In genomic region chr11:119354798-119355442, GRCm38 (mm10) we compare ENCODE assay signal across 8 mouse cellular contexts. TPM values are rescaled to one million over a fixed set of nuclear protein-coding genes. Genes with fewer than 3 reads are reported as not detected.
DNase-seq lines count a peak whose midpoint lies in the region; ATAC-seq lines count a peak whose summit lies in the region.

No protein-coding gene starts in this region.

- H3K4me3 ChIP-seq in stomach, embryonic 14.5 days (ENCODE audit: low read depth, low read length), result peak overlapping the region; percentile 63

- DNase-seq in layer of hippocampus, adult 9-11 months, result peak; percentile 69
- DNase-seq in layer of hippocampus, adult 8-10 months (ENCODE audit: low spot score in 2 of 2), result no peak
- peak; percentile 58 for DNase-seq in T-cell, adult 2 months (ENCODE audit: low spot score)
- peak; percentile 28 for DNase-seq in heart, postnatal 25 days (ENCODE audit: low spot score)
- peak; percentile 56 to 67 for DNase-seq in kidney, postnatal 4 days

- H3K27me3 ChIP-seq in stomach, embryonic 14.5 days (ENCODE audit: control insufficient read depth, insufficient read depth, low read length), result no peaks in the 10 kb centered on the region

- peak; percentile 58 for ATAC-seq in erythroblast, adult 5-6 weeks (replicated peaks; ENCODE audit: low FRiP score, poor library complexity, severe bottlenecking)
- ATAC-seq in megakaryocyte progenitor cell, adult 5-6 weeks (replicated peaks; ENCODE audit: poor library complexity), result peak; percentile 76
- ATAC-seq in stomach, embryonic 14.5 days (ENCODE audit: insufficient number of reproducible peaks, insufficient read depth, low FRiP score, low read depth), result no peak; the same call in 1 of the 2 replicates

- no peaks in the 10 kb centered on the region for H3K9me3 ChIP-seq in stomach, embryonic 14.5 days (ENCODE audit: control insufficient read depth, low read depth, low read length)

- H3K4me2 ChIP-seq in stomach, embryonic 14.5 days (replicated peaks; ENCODE audit: low read depth, low read length), result peak overlapping the region; percentile 79

- no peaks in the 10 kb centered on the region for H3K36me3 ChIP-seq in stomach, embryonic 14.5 days (ENCODE audit: control insufficient read depth, insufficient read depth, low read length)

- H3K27ac ChIP-seq in stomach, embryonic 14.5 days (ENCODE audit: low read length), result peak overlapping the region; percentile 44; the same call in 1 of the 2 replicates

- H3K4me1 ChIP-seq in stomach, embryonic 14.5 days (ENCODE audit: control insufficient read depth, insufficient read depth, low read length), result peaks cover 10% of the 10 kb centered on the region

- H3K9ac ChIP-seq in stomach, embryonic 14.5 days (replicated peaks; ENCODE audit: low read depth, low read length), result peak overlapping the region; percentile 64

- WGBS in stomach, embryonic 14.5 days, result 3% methylated on average over 23 of the region's 23 CpGs

- intact Hi-C loops in heart, postnatal 25 days (cut with DNase I), result loop anchor here (5.0 kb wide), 1 partner anchor 37 kb away; the partner anchor contains the start of gene Rnf213

RNA-seq across cellular contexts. Expression of gene Sgsh, which starts 0.4 kb away (rescaled TPM):
- 1 to 10 TPM; 5.9 to 8.0 (median 7.0) TPM for total RNA-seq in layer of hippocampus, adult 8-10 months (2022)
- total RNA-seq in erythroblast, adult 5-6 weeks (2015; ENCODE audit: low replicate concordance), result 0.77 and 4.2 TPM in 2 replicates
- 1.5 and 3.2 TPM in 2 replicates for total RNA-seq in erythroblast, adult 5-6 weeks (2017; ENCODE audit: low replicate concordance)
- total RNA-seq in heart, postnatal 25 days (2021), result 1 to 10 TPM; 4.8 to 5.1 TPM
- 2.9 and 5.4 TPM in 2 replicates for total RNA-seq in megakaryocyte progenitor cell, adult 5-6 weeks (2015)
- total RNA-seq in megakaryocyte progenitor cell, adult 5-6 weeks (2017), result 3.9 and 4.6 TPM in 2 replicates
- polyA plus RNA-seq in stomach, embryonic 14.5 days (2014; fragmentation: Nextera tagmentation; extraction: Ambion mirVana), result 5.8 and 8.8 TPM in 2 replicates

RNA-seq across cellular contexts. Expression of gene Slc26a11, which starts 0.4 kb away (rescaled TPM):
- 1 to 10 TPM; 6.0 to 6.9 (median 6.3) TPM for total RNA-seq in layer of hippocampus, adult 8-10 months (2022)
- not detected in 2 replicates for total RNA-seq in erythroblast, adult 5-6 weeks (2015; ENCODE audit: low replicate concordance)
- total RNA-seq in erythroblast, adult 5-6 weeks (2017; ENCODE audit: low replicate concordance), result 0.70 TPM in 1 of 2 replicates, not detected in the other
- 1 to 10 TPM; 2.3 to 2.8 TPM for total RNA-seq in heart, postnatal 25 days (2021)
- total RNA-seq in megakaryocyte progenitor cell, adult 5-6 weeks (2015), result 0.17 and 0.72 TPM in 2 replicates
- total RNA-seq in megakaryocyte progenitor cell, adult 5-6 weeks (2017), result 0.34 TPM in 1 of 2 replicates, not detected in the other
- 9.0 and 11.8 TPM in 2 replicates for polyA plus RNA-seq in stomach, embryonic 14.5 days (2014; fragmentation: Nextera tagmentation; extraction: Ambion mirVana)

RNA-seq across cellular contexts. Expression of gene Rnf213, which starts 38.0 kb away (rescaled TPM):
- total RNA-seq in layer of hippocampus, adult 8-10 months (2022), result 1 to 10 TPM; 3.6 to 8.6 (median 6.1) TPM
- 90.7 and 93.4 TPM in 2 replicates for total RNA-seq in erythroblast, adult 5-6 weeks (2015; ENCODE audit: low replicate concordance)
- 77.5 and 79.4 TPM in 2 replicates for total RNA-seq in erythroblast, adult 5-6 weeks (2017; ENCODE audit: low replicate concordance)
- 10 to 100 TPM; 14.6 TPM for total RNA-seq in heart, postnatal 25 days (2021)
- total RNA-seq in megakaryocyte progenitor cell, adult 5-6 weeks (2015), result 62.9 and 69.5 TPM in 2 replicates
- total RNA-seq in megakaryocyte progenitor cell, adult 5-6 weeks (2017), result 36.4 and 45.5 TPM in 2 replicates
- polyA plus RNA-seq in stomach, embryonic 14.5 days (2014; fragmentation: Nextera tagmentation; extraction: Ambion mirVana), result 11.1 and 13.5 TPM in 2 replicates

RNA-seq across cellular contexts. Expression of gene Card14, which starts 47.4 kb away (rescaled TPM):
- total RNA-seq in layer of hippocampus, adult 8-10 months (2022), result under 1 TPM; 0.36 to 0.71 (median 0.52) TPM
- total RNA-seq in erythroblast, adult 5-6 weeks (2015; ENCODE audit: low replicate concordance), result not detected in 2 replicates
- total RNA-seq in erythroblast, adult 5-6 weeks (2017; ENCODE audit: low replicate concordance), result not detected in 2 replicates
- total RNA-seq in heart, postnatal 25 days (2021), result under 1 TPM; 0.08 to 0.10 TPM
- total RNA-seq in megakaryocyte progenitor cell, adult 5-6 weeks (2015), result not detected in 2 replicates
- not detected in 2 replicates for total RNA-seq in megakaryocyte progenitor cell, adult 5-6 weeks (2017)
- 0.34 and 0.38 TPM in 2 replicates for polyA plus RNA-seq in stomach, embryonic 14.5 days (2014; fragmentation: Nextera tagmentation; extraction: Ambion mirVana)

RNA-seq across cellular contexts. Expression of gene Eif4a3, which starts 55.0 kb away (rescaled TPM):
- 10 to 100 TPM; 89.1 to 93.4 (median 90.6) TPM for total RNA-seq in layer of hippocampus, adult 8-10 months (2022)
- total RNA-seq in erythroblast, adult 5-6 weeks (2015; ENCODE audit: low replicate concordance), result 71.5 and 81.1 TPM in 2 replicates
- 44.6 and 45.7 TPM in 2 replicates for total RNA-seq in erythroblast, adult 5-6 weeks (2017; ENCODE audit: low replicate concordance)
- 10 to 100 TPM; 64.8 to 67.6 TPM for total RNA-seq in heart, postnatal 25 days (2021)
- total RNA-seq in megakaryocyte progenitor cell, adult 5-6 weeks (2015), result 320 and 348 TPM in 2 replicates
- total RNA-seq in megakaryocyte progenitor cell, adult 5-6 weeks (2017), result 218 and 242 TPM in 2 replicates
- polyA plus RNA-seq in stomach, embryonic 14.5 days (2014; fragmentation: Nextera tagmentation; extraction: Ambion mirVana), result 347 and 363 TPM in 2 replicates

Comparison
In these comparisons a context has a peak if more than half of its experiments do, and no peak if none do; other contexts are left out.
1. DNase-seq: peak in layer of hippocampus, adult 9-11 months (single experiment), T-cell, adult 2 months (single experiment), heart, postnatal 25 days (single experiment) and kidney, postnatal 4 days (2 of 2); none in layer of hippocampus, adult 8-10 months (0 of 2).